Mouse (Mus musculus) forebrain, embryonic 11.5 days (tissue): ENCODE results near the gene Olfr890. TPM values are rescaled to one million over a fixed set of nuclear protein-coding genes. Genes with fewer than 3 reads are reported as not detected.
"Not testable (repeated sequence)": the region's sequence is repeated elsewhere in the genome, so short reads cannot be mapped to it uniquely, and the experiment has no call there.

Experiments used
- ATAC-seq: fragments of 200-750 bp; cut with Nextera tagmentation; replicated peaks from 2 replicates; pipeline ENCODE4 v1.8.0; 2017; ENCODE audit warnings: moderate TSS enrichment; ENCODE audit not compliant: low FRiP score
- DNase-seq: peaks from one replicate; pipeline ENCODE4 v3.0.0-alpha.2; 2017; ENCODE audit warnings: low spot score
- H3K27ac ChIP-seq: fragments of 300-500 bp; sonication (generic); 2 replicates; pipeline ENCODE4 v1.5.1; 2014; ENCODE audit warnings: low read depth, low read length
- H3K27me3 ChIP-seq: fragments of 300-500 bp; sonication (generic); 2 replicates; pipeline ENCODE4 v1.6.1; 2014; ENCODE audit warnings: mild to moderate bottlenecking, low read length, mixed read lengths; ENCODE audit not compliant: control insufficient read depth, insufficient read depth
- H3K36me3 ChIP-seq: fragments of 300-500 bp; sonication (generic); 2 replicates; pipeline ENCODE4 v1.6.1; 2014; ENCODE audit warnings: mild to moderate bottlenecking, low read length, moderate library complexity, mixed read lengths; ENCODE audit not compliant: control insufficient read depth, insufficient read depth
- H3K4me1 ChIP-seq: fragments of 300-500 bp; sonication (generic); replicated peaks from 2 replicates; pipeline ENCODE4 v1.6.1; 2014; ENCODE audit warnings: low read length, mixed read lengths; ENCODE audit not compliant: control insufficient read depth, insufficient read depth
- H3K4me2 ChIP-seq: fragments of 300-500 bp; sonication (generic); 2 replicates; pipeline ENCODE4 v1.6.1; 2014; ENCODE audit warnings: low read depth, mild to moderate bottlenecking, low read length, moderate library complexity, mixed read lengths; ENCODE audit not compliant: severe bottlenecking
- H3K4me3 ChIP-seq: fragments of 300-500 bp; sonication (generic); 2 replicates; pipeline ENCODE4 v1.5.1; 2014; ENCODE audit warnings: low read depth, low read length
- H3K9ac ChIP-seq: fragments of 300-500 bp; sonication (generic); 2 replicates; pipeline ENCODE4 v1.6.1; 2014; ENCODE audit warnings: low read length
- H3K9me3 ChIP-seq: fragments of 300-500 bp; sonication (generic); 2 replicates; pipeline ENCODE4 v1.6.1; 2016; ENCODE audit warnings: low read length, mixed read lengths; ENCODE audit not compliant: control insufficient read depth
- WGBS: fragments of 180-500 bp; shearing (Covaris S2); extraction: QIAGEN DNeasy Blood & Tissue Kit; methylation state at CpG from one replicate; pipeline ENCODE4 v1.1.7; 2014; 5-methylcytosine and 5-hydroxymethylcytosine counted together
- polyA plus RNA-seq: library from polyadenylated mRNA; unstranded; fragments of >200 nt; fragmentation: Nextera tagmentation; extraction: Ambion mirVana; gene quantifications from 2 replicates; pipeline ENCODE4 v1.2.1, GENCODE M21; 2014

The Olfr890 gene
- polyA plus RNA-seq, result not detected in 2 replicates

DNA sequence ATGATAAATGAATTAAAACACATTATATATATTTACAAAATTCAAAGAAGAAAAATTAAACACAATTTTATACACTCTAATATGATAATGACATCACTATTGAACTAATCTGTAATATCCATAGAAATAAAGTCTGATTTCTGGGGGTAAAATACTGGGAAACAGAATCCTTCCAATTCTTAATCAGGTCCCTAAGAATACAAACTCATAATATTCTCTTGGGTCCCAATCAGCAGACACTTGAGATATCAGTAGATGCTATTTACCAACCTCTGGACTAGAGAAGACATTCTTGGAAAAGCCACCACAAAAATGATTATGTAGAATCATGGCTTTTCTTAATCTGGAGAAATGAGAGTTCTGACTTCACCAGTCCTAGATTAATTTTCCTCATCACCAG lies at the start of gene Olfr890:
TSS of gene Olfr890 (plus strand) at position 301 of the 400 bp plus-strand sequence.
- Histone ChIP-seq H3K27ac (no peak within 1 kb of the TSS), H3K4me3 (no peak within 1 kb of the TSS), H3K4me2 (no peak within 1 kb of the TSS), H3K36me3 (no peaks in the 10 kb centered on the region), H3K27me3 (no peaks in the 10 kb centered on the region), H3K9ac (no peak within 1 kb of the TSS), H3K9me3 (no peaks in the 10 kb centered on the region), H3K4me1 (no peaks in the 10 kb centered on the region)
- no peak for DNase-seq
- no peak for ATAC-seq

DNA sequence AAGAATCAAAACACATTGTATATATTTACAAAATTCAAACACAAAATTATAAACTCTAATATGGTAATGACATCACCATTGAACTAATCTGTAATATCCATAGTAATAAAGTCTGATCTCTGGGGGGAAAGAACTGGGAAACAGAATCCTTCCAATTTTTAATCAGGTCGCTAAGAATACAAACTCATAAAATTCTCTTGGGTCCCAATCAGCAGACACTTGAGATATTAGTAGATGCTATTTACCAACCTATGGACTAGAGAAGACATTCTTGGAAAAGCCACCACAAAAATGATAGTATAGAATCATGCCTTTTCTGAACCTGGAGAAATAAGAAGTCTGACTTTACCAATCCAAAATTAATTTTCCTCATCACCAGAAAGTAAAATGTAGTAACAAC lies 34.5 kb upstream of the Olfr890 start, which contains the start of gene Olfr888:
TSS of gene Olfr888 (plus strand) at position 301 of the 400 bp plus-strand sequence.
- no peak for ATAC-seq
- Histone ChIP-seq H3K9me3 (no peaks in the 10 kb centered on the region), H3K36me3 (no peaks in the 10 kb centered on the region), H3K4me1 (no peaks in the 10 kb centered on the region), H3K27me3 (no peaks in the 10 kb centered on the region), H3K4me2 (no peak within 1 kb of the TSS), H3K9ac (no peak within 1 kb of the TSS), H3K4me3 (no peak within 1 kb of the TSS), H3K27ac (no peak within 1 kb of the TSS)
- WGBS, result 87% methylated on average over 1 of the region's 1 CpGs
- DNase-seq, result no peak

DNA sequence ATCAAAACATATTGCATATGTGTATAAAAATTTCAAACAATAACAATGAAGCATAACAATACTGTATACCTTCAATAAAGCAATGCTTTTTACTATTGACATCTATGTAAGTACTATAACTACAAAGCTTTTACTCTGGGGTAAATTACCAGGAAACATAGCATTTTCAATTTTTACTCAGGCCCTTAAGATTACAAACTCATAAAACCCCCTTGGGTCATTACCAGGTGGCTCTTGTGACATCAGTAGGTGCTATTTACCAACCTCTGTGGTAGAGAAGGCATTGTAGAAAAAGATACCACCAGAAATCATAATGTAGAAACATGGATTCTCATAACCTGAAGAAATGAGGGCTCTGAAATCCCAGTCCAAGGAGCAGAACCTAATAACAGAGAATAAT lies 27.4 kb upstream of the Olfr890 start, which contains the start of gene Olfr889:
TSS of gene Olfr889 (plus strand) at position 301 of the 400 bp plus-strand sequence.
- H3K9me3 ChIP-seq, result no peaks in the 10 kb centered on the region
- H3K9ac ChIP-seq, result no peak within 1 kb of the TSS
- no peaks in the 10 kb centered on the region for H3K4me1 ChIP-seq
- DNase-seq (no peak), ATAC-seq (no peak)
- H3K27ac ChIP-seq, result no peak within 1 kb of the TSS
- H3K36me3 ChIP-seq, result no peaks in the 10 kb centered on the region
- H3K4me2 ChIP-seq, result no peak within 1 kb of the TSS
- no peaks in the 10 kb centered on the region for H3K27me3 ChIP-seq
- no peak within 1 kb of the TSS for H3K4me3 ChIP-seq

GRCm38 (mm10) chr9:38168341-38168740 lies 26.0 kb downstream of the Olfr890 start:
- H3K4me2 ChIP-seq, ATAC-seq, H3K9me3 ChIP-seq, H3K27ac ChIP-seq, H3K27me3 ChIP-seq, DNase-seq, H3K4me3 ChIP-seq, H3K9ac ChIP-seq, H3K36me3 ChIP-seq, H3K4me1 ChIP-seq: not testable (repeated sequence)
- WGBS, result 59% methylated on average over 2 of the region's 2 CpGs

DNA sequence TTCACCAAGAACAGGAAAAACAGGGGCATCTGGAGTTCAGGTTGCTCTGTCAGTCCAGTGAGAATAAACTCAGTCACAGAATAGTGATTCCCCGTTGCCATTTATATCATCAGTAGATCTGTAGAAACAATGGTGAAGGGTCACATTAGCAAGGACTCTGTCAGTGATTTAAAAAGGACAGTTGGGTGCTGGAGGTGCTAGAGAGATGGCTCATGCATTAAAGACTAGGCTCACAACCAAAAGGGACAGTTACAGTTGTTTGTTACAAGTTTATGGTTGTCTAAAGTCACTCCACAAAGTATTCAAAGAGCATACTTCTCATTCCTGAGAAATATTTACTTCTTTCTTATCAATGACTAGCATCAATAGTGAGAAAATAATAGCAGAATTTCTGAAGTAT lies 38.4 kb downstream of the Olfr890 start, which contains the start of gene Olfr891:
TSS of gene Olfr891 (minus strand) at position 101 of the 400 bp plus-strand sequence.
- ATAC-seq, result no peak
- Histone ChIP-seq H3K4me2 (no peak within 1 kb of the TSS), H3K36me3 (no peaks in the 10 kb centered on the region), H3K27me3 (no peaks in the 10 kb centered on the region), H3K9me3 (no peaks in the 10 kb centered on the region; the same call in 1 of the 2 replicates), H3K4me1 (no peaks in the 10 kb centered on the region), H3K27ac (no peak within 1 kb of the TSS), H3K4me3 (no peak within 1 kb of the TSS), H3K9ac (no peak within 1 kb of the TSS)
- no peak for DNase-seq
- WGBS, result 90% methylated on average over 1 of the region's 1 CpGs

Other genes starting within 250 kb of the Olfr890 start
- not detected in 2 replicates for gene Olfr145, start 245.8 kb upstream of the Olfr890 start, polyA plus RNA-seq
- gene Olfr878, start 224.7 kb upstream of the Olfr890 start, polyA plus RNA-seq, result not detected in 2 replicates
- not detected in 2 replicates for gene Olfr881, start 150.7 kb upstream of the Olfr890 start, polyA plus RNA-seq
- not detected in 2 replicates for gene Olfr883, start 116.7 kb upstream of the Olfr890 start, polyA plus RNA-seq
- gene Olfr884, start 96.0 kb upstream of the Olfr890 start, polyA plus RNA-seq, result not detected in 2 replicates
- gene Olfr885, start 81.2 kb upstream of the Olfr890 start, polyA plus RNA-seq, result not detected in 2 replicates
- not detected in 2 replicates for gene Olfr887, start 58.4 kb upstream of the Olfr890 start, polyA plus RNA-seq
- not detected in 2 replicates for gene Olfr888, start 34.4 kb upstream of the Olfr890 start, polyA plus RNA-seq
- 0.11 and 0.12 TPM in 2 replicates for gene Olfr889, start 27.3 kb upstream of the Olfr890 start, polyA plus RNA-seq
- not detected in 2 replicates for gene Olfr891, start 38.3 kb downstream of the Olfr890 start, polyA plus RNA-seq
- gene Olfr893, start 65.8 kb downstream of the Olfr890 start, polyA plus RNA-seq, result not detected in 2 replicates
- not detected in 2 replicates for gene Olfr894, start 75.5 kb downstream of the Olfr890 start, polyA plus RNA-seq
- gene Olfr143, start 110.3 kb downstream of the Olfr890 start, polyA plus RNA-seq, result not detected in 2 replicates
- gene Olfr895, start 125.3 kb downstream of the Olfr890 start, polyA plus RNA-seq, result not detected in 2 replicates
- gene Olfr896-ps1, start 148.6 kb downstream of the Olfr890 start, polyA plus RNA-seq, result not detected in 2 replicates
- gene Olfr25, start 186.5 kb downstream of the Olfr890 start, polyA plus RNA-seq, result not detected in 2 replicates
- not detected in 2 replicates for gene Olfr898, start 205.9 kb downstream of the Olfr890 start, polyA plus RNA-seq
- gene Olfr250, start 224.4 kb downstream of the Olfr890 start, polyA plus RNA-seq, result not detected in 2 replicates
- not detected in 2 replicates for gene Olfr251, start 234.6 kb downstream of the Olfr890 start, polyA plus RNA-seq